Comparison of ENCODE assay signal across 20 mouse cellular contexts in genomic region chr13:48171994-48172393, GRCm38 (mm10).
DNase-seq lines count a peak whose midpoint lies in the region; ATAC-seq and TF ChIP-seq lines count a peak whose summit lies in the region.
"Had no signal": no experiment of that assay in that cellular context is flagged by ENCODE, and none has a peak within 500 bp of the region (broad histone marks: within the 10 kb centered on the region; RNA-seq: fewer than 3 reads in every experiment).

No protein-coding gene starts in this region.

- 28% methylated on average over 3 of the region's 3 CpGs for WGBS in forebrain, embryonic 10.5 days
- WGBS in forebrain, postnatal 0 days = 11% methylated on average over 3 of the region's 3 CpGs
- WGBS in neural tube, embryonic 13.5 days = 25% methylated on average over 3 of the region's 3 CpGs
- 2% methylated on average over 3 of the region's 3 CpGs for WGBS in forebrain, embryonic 16.5 days
- 13% methylated on average over 3 of the region's 3 CpGs for WGBS in midbrain, embryonic 16.5 days

- no peaks in the 10 kb centered on the region for H3K36me3 ChIP-seq in forebrain, embryonic 10.5 days (replicated peaks)
- no peaks in the 10 kb centered on the region for H3K36me3 ChIP-seq in forebrain, postnatal 0 days (ENCODE audit: insufficient read depth)
- H3K36me3 ChIP-seq in neural tube, embryonic 13.5 days = no peaks in the 10 kb centered on the region
- no peaks in the 10 kb centered on the region for H3K36me3 ChIP-seq in forebrain, embryonic 16.5 days (ENCODE audit: control insufficient read depth, insufficient read depth)
- no peaks in the 10 kb centered on the region for H3K36me3 ChIP-seq in midbrain, embryonic 16.5 days (ENCODE audit: control insufficient read depth, insufficient read depth, low read length)
- H3K36me3 ChIP-seq: embryonic facial prominence, embryonic 13.5 days; intestine, embryonic 15.5 days; limb, embryonic 15.5 days had no signal

- H3K27ac ChIP-seq in forebrain, embryonic 10.5 days = peak overlapping the region; percentile 90
- no peak overlapping the region for H3K27ac ChIP-seq in forebrain, postnatal 0 days (ENCODE audit: low read depth, low read length)
- H3K27ac ChIP-seq in neural tube, embryonic 13.5 days (replicated peaks) = no peak overlapping the region
- peak overlapping the region; percentile 62; the same call in 1 of the 2 replicates for H3K27ac ChIP-seq in forebrain, embryonic 16.5 days (ENCODE audit: low read length)
- peak overlapping the region; percentile 60 for H3K27ac ChIP-seq in midbrain, embryonic 16.5 days (ENCODE audit: low read length)
- H3K27ac ChIP-seq: embryonic facial prominence, embryonic 13.5 days; heart, adult 2 months; intestine, embryonic 15.5 days; limb, embryonic 15.5 days; stomach, postnatal 0 days had no signal

- no peak for ATAC-seq in forebrain, postnatal 0 days
- ATAC-seq in neural tube, embryonic 13.5 days (ENCODE audit: low read depth) = no peak
- 0 out of 2 replicates have a peak, but pooled peaks have one; percentile 20 for ATAC-seq in forebrain, embryonic 16.5 days
- peak; percentile 25; the same call in 1 of the 2 replicates for ATAC-seq in midbrain, embryonic 16.5 days
- ATAC-seq: intestine, embryonic 15.5 days had no signal

- no peaks in the 10 kb centered on the region for H3K27me3 ChIP-seq in forebrain, embryonic 10.5 days (ENCODE audit: poor library complexity, severe bottlenecking)
- no peaks in the 10 kb centered on the region for H3K27me3 ChIP-seq in forebrain, postnatal 0 days (ENCODE audit: insufficient read depth, low read length)
- no peaks in the 10 kb centered on the region for H3K27me3 ChIP-seq in neural tube, embryonic 13.5 days
- no peaks in the 10 kb centered on the region for H3K27me3 ChIP-seq in forebrain, embryonic 16.5 days (replicated peaks; ENCODE audit: control insufficient read depth, insufficient read depth, low read length)
- H3K27me3 ChIP-seq in midbrain, embryonic 16.5 days (ENCODE audit: control insufficient read depth, insufficient read depth, low read depth, low read length) = no peaks in the 10 kb centered on the region
- H3K27me3 ChIP-seq: embryonic facial prominence, embryonic 13.5 days; intestine, embryonic 15.5 days; limb, embryonic 15.5 days had no signal

- no peak overlapping the region for H3K4me2 ChIP-seq in forebrain, postnatal 0 days (ENCODE audit: low read depth)
- H3K4me2 ChIP-seq in neural tube, embryonic 13.5 days = peak overlapping the region; percentile 33; the same call in 1 of the 2 replicates
- peak overlapping the region; percentile 28 for H3K4me2 ChIP-seq in forebrain, embryonic 16.5 days (ENCODE audit: low read length)
- no peak overlapping the region for H3K4me2 ChIP-seq in midbrain, embryonic 16.5 days (ENCODE audit: low read length)
- H3K4me2 ChIP-seq: embryonic facial prominence, embryonic 13.5 days; intestine, embryonic 15.5 days; limb, embryonic 15.5 days had no signal

- H3K4me1 ChIP-seq in forebrain, embryonic 10.5 days = peaks cover 48% of the 10 kb centered on the region
- no peaks in the 10 kb centered on the region for H3K4me1 ChIP-seq in forebrain, postnatal 0 days (ENCODE audit: insufficient read depth)
- peaks cover 23% of the 10 kb centered on the region for H3K4me1 ChIP-seq in neural tube, embryonic 13.5 days (replicated peaks)
- H3K4me1 ChIP-seq in forebrain, embryonic 16.5 days (replicated peaks; ENCODE audit: control insufficient read depth, insufficient read depth, low read length) = peaks cover 11% of the 10 kb centered on the region
- H3K4me1 ChIP-seq in midbrain, embryonic 16.5 days (ENCODE audit: control insufficient read depth, insufficient read depth, low read length) = peaks cover 14% of the 10 kb centered on the region
- H3K4me1 ChIP-seq: intestine, embryonic 15.5 days; limb, embryonic 15.5 days had no signal

- H3K4me3 ChIP-seq in forebrain, embryonic 10.5 days = peak overlapping the region; percentile 11; the same call in 1 of the 2 replicates
- no peak overlapping the region for H3K4me3 ChIP-seq in forebrain, postnatal 0 days (ENCODE audit: low read depth, low read length)
- no peak overlapping the region for H3K4me3 ChIP-seq in neural tube, embryonic 13.5 days
- H3K4me3 ChIP-seq in forebrain, embryonic 16.5 days (replicated peaks; ENCODE audit: low read length) = no peak overlapping the region
- no peak overlapping the region for H3K4me3 ChIP-seq in midbrain, embryonic 16.5 days (ENCODE audit: low read depth, low read length)
- H3K4me3 ChIP-seq: embryonic facial prominence, embryonic 13.5 days; heart, adult 2 months; intestine, embryonic 15.5 days; limb, embryonic 15.5 days had no signal

- TF ChIP-seq CTCF in forebrain, postnatal 0 days (IDR thresholded peaks at IDR 0.05; ENCODE audit: low read depth) = no peak

- no peak for DNase-seq in forebrain, embryonic 10.5 days (ENCODE audit: extremely low spot score, low spot score)
- DNase-seq in forebrain, postnatal 0 days = no peak
- DNase-seq in neural tube, embryonic 10.5 days (ENCODE audit: extremely low spot score, low spot score) = no peak
- DNase-seq in B cell, adult 2 months = no peak
- no peak for DNase-seq in adrenal gland, adult 18-20 months (ENCODE audit: low spot score in 2 of 2)
- DNase-seq: cerebellum, adult 9-10 months; gastrocnemius, postnatal 25 days; heart, adult 2 months; heart, postnatal 4 days; layer of hippocampus, postnatal 36 days; lung, postnatal 10 days; right cerebral cortex, adult 18-20 months; thymus, postnatal 14 days had no signal

- H3K9me3 ChIP-seq in forebrain, embryonic 10.5 days = no peaks in the 10 kb centered on the region
- no peaks in the 10 kb centered on the region for H3K9me3 ChIP-seq in forebrain, postnatal 0 days (ENCODE audit: low read length)
- H3K9me3 ChIP-seq in neural tube, embryonic 13.5 days = no peaks in the 10 kb centered on the region
- 0 out of 2 replicates have a peak, but pooled peaks cover 2% of the 10 kb centered on the region for H3K9me3 ChIP-seq in forebrain, embryonic 16.5 days (ENCODE audit: control insufficient read depth, low read length)
- no peaks in the 10 kb centered on the region for H3K9me3 ChIP-seq in midbrain, embryonic 16.5 days (replicated peaks; ENCODE audit: control insufficient read depth, low read length, poor library complexity, severe bottlenecking)
- H3K9me3 ChIP-seq: embryonic facial prominence, embryonic 13.5 days; intestine, embryonic 15.5 days; limb, embryonic 15.5 days had no signal

- H3K9ac ChIP-seq in forebrain, postnatal 0 days = no peak overlapping the region
- peak overlapping the region; percentile 49; the same call in 1 of the 2 replicates for H3K9ac ChIP-seq in neural tube, embryonic 13.5 days
- H3K9ac ChIP-seq in forebrain, embryonic 16.5 days (replicated peaks; ENCODE audit: low read depth, low read length) = no peak overlapping the region
- H3K9ac ChIP-seq in midbrain, embryonic 16.5 days (ENCODE audit: low read depth, low read length) = no peak overlapping the region
- H3K9ac ChIP-seq: embryonic facial prominence, embryonic 13.5 days; intestine, embryonic 15.5 days; limb, embryonic 15.5 days had no signal

Comparison
In these comparisons a context has a peak if more than half of its experiments do, and no peak if none do; other contexts are left out.
1. H3K27ac ChIP-seq: peak in forebrain, embryonic 10.5 days (single experiment), forebrain, embryonic 16.5 days (single experiment) and midbrain, embryonic 16.5 days (single experiment); none in forebrain, postnatal 0 days (single experiment) and neural tube, embryonic 13.5 days (single experiment).
2. ATAC-seq: peak in forebrain, embryonic 16.5 days (single experiment) and midbrain, embryonic 16.5 days (single experiment); none in forebrain, postnatal 0 days (single experiment) and neural tube, embryonic 13.5 days (single experiment).
3. H3K4me2 ChIP-seq: peak in neural tube, embryonic 13.5 days (single experiment) and forebrain, embryonic 16.5 days (single experiment); none in forebrain, postnatal 0 days (single experiment) and midbrain, embryonic 16.5 days (single experiment).